Mouse (Mus musculus) myocyte (in vitro differentiated cells): ENCODE results near the gene Armh3.

Source experiments
- E2F4 ChIP-seq: IDR thresholded peaks from one replicate; pipeline ENCODE4 v1.6.1; 2011; ENCODE audit warnings: mild to moderate bottlenecking, control low read depth, moderate library complexity; ENCODE audit not compliant: insufficient read depth
- MAX ChIP-seq: IDR thresholded peaks from one replicate; pipeline ENCODE4 v1.6.1; 2011; ENCODE audit warnings: low read depth, mild to moderate bottlenecking, control low read depth
- MYOD1 ChIP-seq, 3 experiments: IDR thresholded peaks; one replicate each; pipeline ENCODE4 v1.6.1; 2011; ENCODE audit warnings: control low read depth in 2 of 3, low read depth in 2 of 3, mild to moderate bottlenecking in 2 of 3, moderate library complexity in 1 of 3; ENCODE audit not compliant: insufficient read length in 2 of 3, control insufficient read depth in 1 of 3
- MYOG ChIP-seq, 3 experiments: IDR thresholded peaks; one replicate each; pipeline ENCODE4 v1.6.1; 2011; ENCODE audit warnings: control low read depth in 2 of 3, low read depth in 2 of 3, mild to moderate bottlenecking in 2 of 3; ENCODE audit not compliant: insufficient read length in 2 of 3, control insufficient read depth in 1 of 3, insufficient read depth in 1 of 3
- POLR2A ChIP-seq: IDR thresholded peaks from one replicate; pipeline ENCODE4 v1.6.1; 2011; ENCODE audit warnings: low read depth, mild to moderate bottlenecking, control low read depth, moderate library complexity; ENCODE audit not compliant: insufficient read length
- POLR2AphosphoS2 ChIP-seq: IDR thresholded peaks from one replicate; pipeline ENCODE4 v1.6.1; 2011; ENCODE audit warnings: low read depth, control low read depth; ENCODE audit not compliant: insufficient read length
- REST ChIP-seq: IDR thresholded peaks from one replicate; pipeline ENCODE4 v1.6.1; 2011; ENCODE audit warnings: mild to moderate bottlenecking, control low read depth, moderate library complexity; ENCODE audit not compliant: insufficient read depth, insufficient read length
- TCF12 ChIP-seq: IDR thresholded peaks from one replicate; pipeline ENCODE4 v1.6.1; 2011; ENCODE audit warnings: mild to moderate bottlenecking, control low read depth; ENCODE audit not compliant: poor library complexity, insufficient read depth, severe bottlenecking
- USF1 ChIP-seq: IDR thresholded peaks from one replicate; pipeline ENCODE4 v1.6.1; 2011; ENCODE audit warnings: low read depth, mild to moderate bottlenecking, control low read depth, moderate library complexity

DNA sequence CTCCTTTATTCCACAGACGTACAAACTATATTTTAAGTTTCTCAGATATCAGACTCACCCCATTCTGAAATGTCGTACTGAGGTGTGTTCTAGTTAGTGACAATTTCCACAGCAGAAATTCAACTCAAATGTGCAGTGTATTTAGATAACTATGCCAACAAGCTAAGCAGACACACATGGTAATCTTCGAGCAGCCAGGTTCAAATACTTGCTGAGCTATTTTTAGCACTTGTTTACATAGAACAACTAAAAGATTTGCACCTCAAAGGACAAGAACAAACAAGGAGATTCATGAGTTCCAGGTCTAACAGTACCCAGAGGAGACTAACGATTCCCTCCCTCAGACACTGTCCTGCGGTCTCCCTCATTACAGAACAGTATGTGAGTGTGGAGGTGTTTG lies 171.2 kb downstream of the Armh3 start:
- TF ChIP-seq MAX (no peak), POLR2A (no peak), REST (no peak), POLR2AphosphoS2 (no peak), TCF12 (no peak), MYOD1 (IDR thresholded peaks at IDR 0.05; ENCODE audit: control insufficient read depth in 1 of 3, insufficient read length in 2 of 3, low read depth in 2 of 3) (no peak), MYOG (IDR thresholded peaks at IDR 0.05; ENCODE audit: control insufficient read depth in 1 of 3, insufficient read depth in 1 of 3, insufficient read length in 2 of 3, low read depth in 2 of 3) (no peak), USF1 (no peak), E2F4 (no peak)
